Mouse (Mus musculus): ENCODE measurements around the gene Speer4e. TPM values are rescaled to one million over a fixed set of nuclear protein-coding genes. Genes with fewer than 3 reads are reported as not detected.
"Not testable (repeated sequence)": the region's sequence is repeated elsewhere in the genome, so short reads cannot be mapped to it uniquely, and the experiment has no call there.

Speer4e gene
- polyA plus RNA-seq, 1 experiment from 2014 or later = not detected

- not testable (repeated sequence) for H3K9ac ChIP-seq (ENCODE audit: low read length); H3K4me2 ChIP-seq (ENCODE audit: low read depth); H3K9me3 ChIP-seq (ENCODE audit: control insufficient read depth, low read length); H3K36me3 ChIP-seq (ENCODE audit: control insufficient read depth, insufficient read depth, low read length); DNase-seq (ENCODE audit: low spot score); ATAC-seq (ENCODE audit: insufficient read depth, low FRiP score, low TSS enrichment); H3K4me3 ChIP-seq (ENCODE audit: low read depth, low read length); H3K27ac ChIP-seq (ENCODE audit: low read depth, low read length); H3K27me3 ChIP-seq (ENCODE audit: control insufficient read depth, insufficient read depth, low read length); H3K4me1 ChIP-seq (ENCODE audit: control insufficient read depth, insufficient read depth, low read length)
- 76% methylated on average over 1 of the region's 1 CpGs for WGBS
Measured at GRCm38 (mm10) chr5:14914799-14915198, 23.4 kb downstream of the Speer4e start, which contains the start of gene Gm9758. Gm9758 (minus strand) TSS chr5:14914899.

- H3K9ac ChIP-seq (ENCODE audit: low read length); DNase-seq (ENCODE audit: low spot score); H3K4me3 ChIP-seq (ENCODE audit: low read depth, low read length); ATAC-seq (ENCODE audit: insufficient read depth, low FRiP score, low TSS enrichment); H3K4me2 ChIP-seq (ENCODE audit: low read depth); H3K9me3 ChIP-seq (ENCODE audit: control insufficient read depth, low read length); H3K27ac ChIP-seq (ENCODE audit: low read depth, low read length); H3K4me1 ChIP-seq (ENCODE audit: control insufficient read depth, insufficient read depth, low read length); H3K36me3 ChIP-seq (ENCODE audit: control insufficient read depth, insufficient read depth, low read length); H3K27me3 ChIP-seq (ENCODE audit: control insufficient read depth, insufficient read depth, low read length): not testable (repeated sequence)
- WGBS = 84% methylated on average over 2 of the region's 3 CpGs
Measured at GRCm38 (mm10) chr5:14914361-14914760, 23.9 kb downstream of the Speer4e start.

DNA sequence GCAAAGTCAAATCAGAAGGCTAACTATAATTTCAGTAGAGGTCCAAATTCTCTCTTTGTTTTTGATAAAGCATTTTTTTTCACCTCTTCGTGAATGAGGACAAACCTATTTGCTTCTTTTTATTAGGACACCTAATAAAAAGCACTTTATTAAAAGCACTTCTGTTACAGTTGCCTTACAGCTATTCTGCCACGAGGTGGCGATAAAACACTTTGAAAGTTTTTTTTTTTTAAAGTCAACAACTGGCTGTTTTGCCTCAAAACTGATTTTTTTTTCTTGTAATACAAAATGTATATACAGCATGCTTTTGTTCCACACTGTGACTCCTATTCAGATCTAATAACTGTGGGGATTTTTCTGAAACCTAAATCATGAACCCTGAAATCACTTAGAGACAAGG lies 34.7 kb downstream of the Speer4e start:
- not testable (repeated sequence) for H3K4me2 ChIP-seq (ENCODE audit: low read depth); H3K9me3 ChIP-seq (ENCODE audit: control insufficient read depth, low read length); H3K4me3 ChIP-seq (ENCODE audit: low read depth, low read length); H3K27me3 ChIP-seq (ENCODE audit: control insufficient read depth, insufficient read depth, low read length); H3K36me3 ChIP-seq (ENCODE audit: control insufficient read depth, insufficient read depth, low read length); H3K4me1 ChIP-seq (ENCODE audit: control insufficient read depth, insufficient read depth, low read length); ATAC-seq (ENCODE audit: insufficient read depth, low FRiP score, low TSS enrichment); H3K9ac ChIP-seq (ENCODE audit: low read length); H3K27ac ChIP-seq (ENCODE audit: low read depth, low read length); DNase-seq (ENCODE audit: low spot score)
- 15% methylated on average over 3 of the region's 3 CpGs for WGBS

- Histone ChIP-seq H3K4me2 (ENCODE audit: low read depth) (no peak overlapping the region), H3K27me3 (ENCODE audit: control insufficient read depth, insufficient read depth, low read length) (no peaks in the 10 kb centered on the region), H3K9me3 (ENCODE audit: control insufficient read depth, low read length) (peaks cover 2% of the 10 kb centered on the region; the same call in 1 of the 2 replicates), H3K9ac (ENCODE audit: low read length) (no peak overlapping the region), H3K27ac (ENCODE audit: low read depth, low read length) (no peak overlapping the region), H3K4me3 (ENCODE audit: low read depth, low read length) (no peak overlapping the region), H3K36me3 (ENCODE audit: control insufficient read depth, insufficient read depth, low read length) (no peaks in the 10 kb centered on the region), H3K4me1 (ENCODE audit: control insufficient read depth, insufficient read depth, low read length) (no peaks in the 10 kb centered on the region)
- 85% methylated on average over 3 of the region's 3 CpGs for WGBS
- no peak for DNase-seq (ENCODE audit: low spot score)
- no peak for ATAC-seq (ENCODE audit: insufficient read depth, low FRiP score, low TSS enrichment)
Measured at GRCm38 (mm10) chr5:14892242-14892641, 46.0 kb downstream of the Speer4e start.

DNA sequence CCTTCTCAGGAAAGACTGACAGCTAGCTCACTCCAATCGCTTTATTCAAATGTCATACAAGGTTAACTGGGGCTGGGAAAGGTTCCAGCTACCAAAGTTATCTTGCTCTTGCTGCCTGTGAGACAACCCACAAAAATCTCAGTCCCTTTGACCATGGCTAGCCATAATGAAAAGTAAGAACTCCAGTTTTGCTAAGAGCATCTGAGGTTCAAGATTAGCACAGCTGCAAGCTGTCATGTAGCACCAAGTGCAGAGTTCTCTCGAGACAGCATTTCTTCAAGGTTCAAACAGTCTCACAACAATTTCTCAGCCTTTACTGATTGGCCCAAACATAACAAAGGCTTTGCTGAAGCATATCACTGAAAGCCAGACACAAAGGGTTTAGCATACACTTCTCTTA lies 52.9 kb downstream of the Speer4e start:
- H3K9me3 ChIP-seq (ENCODE audit: control insufficient read depth, low read length); DNase-seq (ENCODE audit: low spot score); H3K36me3 ChIP-seq (ENCODE audit: control insufficient read depth, insufficient read depth, low read length); H3K27ac ChIP-seq (ENCODE audit: low read depth, low read length); H3K4me2 ChIP-seq (ENCODE audit: low read depth); H3K27me3 ChIP-seq (ENCODE audit: control insufficient read depth, insufficient read depth, low read length); H3K9ac ChIP-seq (ENCODE audit: low read length); H3K4me1 ChIP-seq (ENCODE audit: control insufficient read depth, insufficient read depth, low read length); H3K4me3 ChIP-seq (ENCODE audit: low read depth, low read length); ATAC-seq (ENCODE audit: insufficient read depth, low FRiP score, low TSS enrichment): not testable (repeated sequence)
- WGBS = 85% methylated on average over 2 of the region's 2 CpGs

Other genes starting within 250 kb of the Speer4e start
- gene Gm9758, start 23.5 kb downstream of the Speer4e start, polyA plus RNA-seq (2014; fragmentation: Nextera tagmentation; extraction: Ambion mirVana) = not detected in 2 replicates
- not detected in 2 replicates for gene Gm10354, start 40.5 kb upstream of the Speer4e start, polyA plus RNA-seq (2014; fragmentation: Nextera tagmentation; extraction: Ambion mirVana)
- gene Gm17019, start 94.6 kb upstream of the Speer4e start, polyA plus RNA-seq (2014; fragmentation: Nextera tagmentation; extraction: Ambion mirVana) = not detected in 2 replicates